Mouse (Mus musculus): ENCODE measurements around the gene Bcl11a.

Gene Bcl11a

GRCm38 (mm10) chr11:24214509-24215134 lies 136.8 kb downstream of the Bcl11a start:
- DNase-seq (ENCODE audit: low spot score), result no peak

- DNase-seq (ENCODE audit: low spot score), result no peak
Measured at GRCm38 (mm10) chr11:24217741-24218333, 140.0 kb downstream of the Bcl11a start.

- DNase-seq (ENCODE audit: low spot score), result no peak
Measured at GRCm38 (mm10) chr11:24221601-24222307, 143.9 kb downstream of the Bcl11a start.

All from ovary, postnatal 10 days (tissue).